Mouse (Mus musculus): ENCODE results near the gene Hist2h2ab. TPM values are rescaled to one million over a fixed set of nuclear protein-coding genes. Genes with fewer than 3 reads are reported as not detected.
A peak's percentile ranks its signal among the peaks of the same experiment; 100 is the strongest.
"Not testable (repeated sequence)": the region's sequence is repeated elsewhere in the genome, so short reads cannot be mapped to it uniquely, and the experiment has no call there.

The Hist2h2ab gene
- 0.60 and 0.74 TPM in 2 replicates for polyA plus RNA-seq (2012; rRNA removed)

- peak; percentile 84 for DNase-seq (ENCODE audit: low spot score)
These were observed at the start of gene Hist2h2ab, which contains the start of gene Bola1 for GRCm38 (mm10) chr3:96219661-96220130. Hist2h2ab (plus strand) TSS chr3:96219865. Bola1 (minus strand) TSS chr3:96219709.

GRCm38 (mm10) chr3:96170276-96170675 lies 49.4 kb upstream of the Hist2h2ab start:
- no peak for DNase-seq (ENCODE audit: low spot score)

- DNase-seq (ENCODE audit: low spot score) = no peak
These were observed 48.6 kb upstream of the Hist2h2ab start for GRCm38 (mm10) chr3:96170976-96171545.

GRCm38 (mm10) chr3:96171583-96172196 lies 48.0 kb upstream of the Hist2h2ab start:
- DNase-seq (ENCODE audit: low spot score) = no peak

- peak; percentile 77 for DNase-seq (ENCODE audit: low spot score)
These were observed 47.2 kb upstream of the Hist2h2ab start, which contains the start of gene Sf3b4 for GRCm38 (mm10) chr3:96172197-96173178. Sf3b4 (plus strand) TSS chr3:96172332.

DNA sequence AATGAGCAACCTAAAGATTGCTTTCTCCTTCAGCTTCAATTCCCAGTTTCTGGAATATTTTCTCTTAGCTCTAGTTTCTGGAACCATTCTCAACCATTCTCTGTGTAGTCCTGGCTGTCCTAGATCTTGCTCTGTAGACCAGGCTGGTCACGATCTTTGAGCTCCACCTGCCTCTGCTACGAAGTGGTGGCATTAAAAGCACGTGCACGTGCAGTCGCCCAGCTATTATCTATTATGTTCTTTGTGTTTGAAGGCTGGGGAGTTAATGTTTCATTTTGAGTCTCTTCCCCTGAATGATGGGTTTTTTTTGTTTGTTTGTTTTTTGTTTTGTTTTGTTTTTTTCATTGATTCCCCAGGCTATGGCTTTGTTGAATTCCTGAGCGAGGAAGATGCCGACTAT lies 46.5 kb upstream of the Hist2h2ab start:
- DNase-seq (ENCODE audit: low spot score) = no peak

DNA sequence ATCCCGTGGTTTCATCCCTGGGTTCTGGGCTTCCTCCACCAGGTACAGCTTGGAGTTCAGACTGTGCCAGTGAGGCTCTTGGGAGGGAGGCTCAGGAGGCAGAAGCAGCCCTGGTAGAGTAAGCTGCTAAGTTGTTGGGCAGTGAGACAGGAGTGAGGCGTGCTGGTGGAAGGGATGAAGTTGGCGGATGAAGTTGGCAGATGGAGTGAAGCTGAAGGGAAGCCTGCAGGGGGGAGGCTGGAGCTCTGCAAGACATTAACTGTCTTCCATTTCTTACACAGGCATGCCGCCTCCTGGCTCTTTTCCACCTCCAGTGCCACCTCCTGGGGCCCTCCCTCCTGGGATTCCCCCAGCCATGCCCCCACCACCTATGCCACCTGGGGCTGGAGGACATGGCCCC lies 45.6 kb upstream of the Hist2h2ab start:
- DNase-seq (ENCODE audit: low spot score) = not testable (repeated sequence)

GRCm38 (mm10) chr3:96175251-96175650 lies 44.4 kb upstream of the Hist2h2ab start:
- no peak for DNase-seq (ENCODE audit: low spot score)

DNA sequence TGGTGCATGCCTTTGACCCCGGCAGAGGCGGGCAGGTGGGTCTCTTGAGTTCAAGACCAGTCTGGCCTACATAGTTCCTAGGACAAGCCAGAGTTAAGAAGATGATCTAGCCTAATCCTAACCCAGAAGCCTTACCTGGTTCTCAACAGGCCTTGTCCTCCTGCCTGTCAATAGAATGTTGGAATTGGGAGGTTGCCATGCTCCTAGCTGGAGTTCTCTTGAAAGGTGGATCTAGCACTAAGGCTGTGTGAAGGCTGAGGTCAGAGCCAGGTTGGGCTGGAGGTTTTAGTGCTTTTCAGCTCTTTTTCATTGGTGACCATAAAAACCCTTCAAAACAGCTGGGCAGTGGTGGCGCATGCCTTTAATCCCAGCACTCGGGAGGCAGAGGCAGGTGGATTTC lies 41.2 kb upstream of the Hist2h2ab start:
- no peak for DNase-seq (ENCODE audit: low spot score)

DNA sequence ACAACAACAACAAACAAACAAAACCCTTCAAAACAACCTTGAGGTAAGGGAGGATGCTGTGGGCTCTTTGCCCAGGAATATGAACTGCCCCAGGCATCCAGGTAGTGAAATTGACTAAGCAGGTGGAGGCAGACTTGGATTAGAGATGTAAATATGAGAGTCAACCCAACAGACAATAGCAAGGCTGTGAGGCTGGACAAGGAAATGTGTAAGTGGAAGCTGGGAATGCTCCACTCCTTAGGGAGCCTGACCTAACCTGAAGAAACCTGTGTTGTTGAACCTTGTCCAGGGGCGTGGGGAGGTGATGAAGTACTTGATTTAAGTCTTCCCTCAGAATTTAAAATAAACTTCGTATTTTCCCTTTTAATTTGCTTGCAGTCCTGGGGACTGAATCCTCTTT lies 40.8 kb upstream of the Hist2h2ab start:
- DNase-seq (ENCODE audit: low spot score) = no peak

GRCm38 (mm10) chr3:96179531-96179930 lies 40.1 kb upstream of the Hist2h2ab start:
- DNase-seq (ENCODE audit: low spot score) = no peak

GRCm38 (mm10) chr3:96180727-96181477 lies 38.8 kb upstream of the Hist2h2ab start, which contains the start of gene Sv2a:
Sv2a (plus strand) TSS chr3:96181151.
- no peak for DNase-seq (ENCODE audit: low spot score)

GRCm38 (mm10) chr3:96181510-96182381 lies 37.9 kb upstream of the Hist2h2ab start:
- no peak for DNase-seq (ENCODE audit: low spot score)

DNA sequence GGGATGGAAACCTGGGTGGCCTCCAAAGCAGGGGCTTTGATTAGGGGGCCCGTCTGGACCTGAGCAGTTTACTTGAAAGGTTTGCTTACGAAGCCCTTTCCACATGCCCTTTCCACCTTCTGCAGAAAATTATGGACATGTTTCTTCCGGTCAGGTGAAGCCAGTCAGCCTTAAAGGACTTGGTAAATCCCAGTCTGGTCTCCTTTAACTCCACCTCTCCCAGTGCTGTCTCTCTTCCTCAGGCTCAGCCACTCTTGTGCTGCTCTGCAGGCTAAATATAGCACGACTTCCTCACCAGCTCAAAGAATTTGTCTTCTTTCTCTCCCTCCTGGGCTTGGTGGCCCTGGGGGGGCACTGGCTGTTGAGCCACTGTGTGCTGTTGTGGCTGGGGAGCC lies 37.3 kb upstream of the Hist2h2ab start:
- DNase-seq (ENCODE audit: low spot score) = no peak

DNA sequence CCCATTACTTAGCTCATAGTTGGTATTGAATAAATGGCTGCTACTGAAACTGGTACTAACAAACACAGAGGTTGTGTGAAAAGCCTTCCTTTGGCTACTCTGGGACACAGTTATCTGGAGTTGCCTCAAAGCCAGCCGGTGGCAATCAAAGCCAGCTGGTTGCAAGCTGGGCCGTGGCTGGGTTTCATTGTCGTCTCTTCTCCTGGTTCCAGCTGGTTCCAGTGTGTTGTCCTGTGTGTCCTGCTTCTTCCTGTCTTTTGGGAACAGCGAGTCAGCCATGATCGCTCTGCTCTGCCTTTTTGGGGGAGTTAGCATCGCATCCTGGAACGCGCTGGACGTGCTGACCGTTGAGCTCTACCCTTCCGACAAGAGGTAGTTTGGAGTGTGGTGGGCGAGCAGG lies 26.7 kb upstream of the Hist2h2ab start:
- DNase-seq (ENCODE audit: low spot score) = no peak

- no peak for DNase-seq (ENCODE audit: low spot score)
These were observed 24.7 kb upstream of the Hist2h2ab start for GRCm38 (mm10) chr3:96194966-96195365.

DNA sequence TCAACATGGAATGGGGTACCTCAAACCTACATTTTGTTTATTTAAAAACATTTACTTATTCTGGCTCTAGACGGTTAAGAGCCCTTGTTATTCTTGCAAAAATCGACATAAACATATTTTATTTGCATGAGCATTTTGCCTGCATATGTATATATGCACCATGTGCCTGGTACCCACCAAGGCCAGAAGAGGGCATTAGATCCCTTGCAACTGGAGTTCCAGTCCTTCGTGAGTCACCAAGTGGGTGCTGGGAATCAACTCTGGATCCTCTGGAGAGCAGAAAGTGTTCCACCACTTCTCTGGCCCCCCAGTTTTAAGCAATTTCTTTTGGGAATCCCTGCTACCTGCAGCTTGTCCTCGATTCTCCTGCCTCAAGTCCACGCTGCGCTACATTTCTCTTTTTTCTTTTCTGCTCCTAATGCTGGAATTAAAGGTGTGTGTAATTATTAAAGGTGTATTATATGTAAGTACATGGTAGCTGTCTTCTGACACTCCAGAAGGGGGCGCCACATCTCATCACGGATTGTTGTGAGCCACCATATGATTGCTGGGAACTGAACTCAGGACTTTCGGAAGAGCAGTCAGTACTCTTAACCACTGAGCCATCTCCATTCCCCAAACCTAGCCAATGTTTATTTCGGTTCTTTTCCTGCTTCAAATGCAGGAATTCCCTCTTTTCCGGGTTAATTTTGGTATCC lies 23.9 kb upstream of the Hist2h2ab start:
- no peak for DNase-seq (ENCODE audit: low spot score)

GRCm38 (mm10) chr3:96196437-96197128 lies 23.1 kb upstream of the Hist2h2ab start:
- DNase-seq (ENCODE audit: low spot score) = no peak

- peak; percentile 73 for DNase-seq (ENCODE audit: low spot score)
These were observed 22.4 kb upstream of the Hist2h2ab start for GRCm38 (mm10) chr3:96197129-96197749.

All from urinary bladder, adult 2 months (tissue).